Mouse (Mus musculus) cortical plate, adult 2 months (tissue): Measurements from ENCODE around the gene Entpd3.

ENCODE experiments used
- CTCF ChIP-seq: fragments of 200-500 bp; IDR thresholded peaks from 2 replicates; pipeline ENCODE4 v1.5.1; 2011; ENCODE audit warnings: mild to moderate bottlenecking, control low read depth, low read length; ENCODE audit not compliant: insufficient read depth; ENCODE audit errors: extremely low read depth
- POLR2A ChIP-seq: fragments of 200-500 bp; IDR thresholded peaks from 2 replicates; pipeline ENCODE4 v1.6.1; 2011; ENCODE audit warnings: mild to moderate bottlenecking, low read length, control low read depth; ENCODE audit not compliant: insufficient read depth; ENCODE audit errors: extremely low read depth

GRCm38 (mm10) chr9:120579808-120580207, 40.2 kb downstream of the Entpd3 start:
- TF ChIP-seq CTCF: no peak
- TF ChIP-seq POLR2A: no peak
